ENCODE assay signal across 19 mouse cellular contexts in the genomic region with DNA sequence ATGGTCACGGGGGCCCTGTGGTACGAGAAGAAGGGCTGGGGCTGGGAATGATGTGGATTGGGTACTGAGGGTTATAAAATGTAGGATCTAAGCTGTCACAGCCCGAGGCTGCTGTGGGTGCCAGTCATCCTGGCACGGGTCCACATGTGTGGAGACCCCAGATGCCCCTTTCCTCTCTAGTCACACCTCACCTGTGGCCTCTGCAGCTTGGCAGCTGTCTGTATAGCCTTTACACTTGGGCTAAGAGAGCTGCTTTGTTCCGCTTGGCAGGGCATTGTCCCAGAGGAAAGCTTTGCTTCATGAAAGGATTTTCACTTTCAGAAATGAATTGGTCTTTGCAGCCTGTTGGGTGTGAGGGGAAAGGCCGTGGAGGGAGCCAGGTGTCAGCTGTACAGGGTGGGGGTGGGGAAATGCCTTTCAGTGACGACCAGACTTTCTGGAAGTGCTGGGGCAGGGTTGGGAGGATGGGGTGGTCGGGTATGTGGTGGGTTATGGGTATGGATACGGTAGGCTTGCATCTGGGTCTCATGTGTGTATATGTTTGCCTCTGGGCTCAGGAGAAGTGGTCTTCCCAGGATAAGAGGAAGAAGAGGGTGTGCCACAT. TPM values are rescaled to one million over a fixed set of nuclear protein-coding genes. Genes with fewer than 3 reads are reported as not detected.
A peak's percentile ranks its signal among the peaks of the same experiment; 100 is the strongest.
DNase-seq lines count a peak whose midpoint lies in the region; ATAC-seq and TF ChIP-seq lines count a peak whose summit lies in the region.
"Had no signal": no experiment of that assay in that cellular context is flagged by ENCODE, and none has a peak within 500 bp of the region (broad histone marks: within the 10 kb centered on the region; RNA-seq: fewer than 3 reads in every experiment).

No protein-coding gene starts in this region.

- H3K27me3 ChIP-seq in neural tube, embryonic 13.5 days = no peaks in the 10 kb centered on the region
- no peaks in the 10 kb centered on the region for H3K27me3 ChIP-seq in hindbrain, postnatal 0 days (ENCODE audit: insufficient read depth, low read length)
- H3K27me3 ChIP-seq in thymus, adult 2 months (ENCODE audit: control insufficient read depth, insufficient read depth, low read length) = no peaks in the 10 kb centered on the region
- H3K27me3 ChIP-seq: embryonic facial prominence, embryonic 12.5 days had no signal

- H3K4me1 ChIP-seq in neural tube, embryonic 13.5 days (replicated peaks) = peaks cover 15% of the 10 kb centered on the region; the same call in 1 of the 2 replicates
- 0 out of 2 replicates have a peak, but pooled peaks cover 4% of the 10 kb centered on the region for H3K4me1 ChIP-seq in hindbrain, postnatal 0 days (ENCODE audit: insufficient read depth, low read length)
- H3K4me1 ChIP-seq in thymus, adult 2 months (replicated peaks; ENCODE audit: control insufficient read depth, insufficient read depth, low read length) = peaks cover 12% of the 10 kb centered on the region
- H3K4me1 ChIP-seq: embryonic facial prominence, embryonic 12.5 days; heart, embryonic 10.5 days had no signal

- no peak overlapping the region for H3K27ac ChIP-seq in neural tube, embryonic 13.5 days (replicated peaks)
- H3K27ac ChIP-seq in hindbrain, postnatal 0 days = no peak overlapping the region
- H3K27ac ChIP-seq in thymus, adult 2 months (ENCODE audit: control insufficient read depth, insufficient read depth, low read length) = no peak overlapping the region
- H3K27ac ChIP-seq: embryonic facial prominence, embryonic 12.5 days; heart, embryonic 10.5 days had no signal

- no peaks in the 10 kb centered on the region for H3K9me3 ChIP-seq in neural tube, embryonic 13.5 days
- H3K9me3 ChIP-seq in hindbrain, postnatal 0 days (ENCODE audit: low read length) = no peaks in the 10 kb centered on the region
- H3K9me3 ChIP-seq: embryonic facial prominence, embryonic 12.5 days; heart, embryonic 10.5 days had no signal

- no peak for TF ChIP-seq POLR2A in thymus, adult 2 months (IDR thresholded peaks at IDR 0.05; ENCODE audit: control insufficient read depth, extremely low read depth, insufficient read depth, low read length, poor library complexity)

- no peaks in the 10 kb centered on the region; the same call in 1 of the 2 replicates for H3K36me3 ChIP-seq in neural tube, embryonic 13.5 days
- 0 out of 2 replicates have a peak, but pooled peaks cover 4% of the 10 kb centered on the region for H3K36me3 ChIP-seq in hindbrain, postnatal 0 days (ENCODE audit: insufficient read depth, low read length)
- H3K36me3 ChIP-seq in thymus, adult 2 months (ENCODE audit: control insufficient read depth, insufficient read depth, low read length) = no peaks in the 10 kb centered on the region
- H3K36me3 ChIP-seq: embryonic facial prominence, embryonic 12.5 days; heart, embryonic 10.5 days had no signal

- no peak overlapping the region for H3K4me2 ChIP-seq in neural tube, embryonic 13.5 days
- H3K4me2 ChIP-seq in hindbrain, postnatal 0 days (ENCODE audit: low read depth, low read length) = no peak overlapping the region
- H3K4me2 ChIP-seq: embryonic facial prominence, embryonic 12.5 days had no signal

- ATAC-seq in neural tube, embryonic 13.5 days (ENCODE audit: low read depth) = peak; percentile 75; the same call in 1 of the 2 replicates
- ATAC-seq in hindbrain, postnatal 0 days = peak; percentile 74
- ATAC-seq: intestine, postnatal 0 days had no signal

- DNase-seq in adrenal gland, postnatal 10 days = peak; percentile 27
- DNase-seq in adrenal gland, adult (ENCODE audit: inconsistent age in 2 of 2, low spot score in 1 of 2) = no peak
- no peak for DNase-seq in neural tube, embryonic 10.5 days (ENCODE audit: extremely low spot score, low spot score)
- peak; percentile 40 for DNase-seq in hindbrain, postnatal 0 days (ENCODE audit: low spot score)
- DNase-seq in thymus, adult 2 months = no peak
- DNase-seq in layer of hippocampus, adult 18-20 months (ENCODE audit: low spot score in 2 of 2) = no peak
- no peak for DNase-seq in B cell, adult 2 months
- DNase-seq: gastrocnemius, postnatal 10 days; kidney, postnatal 10 days; lung, adult 2 months had no signal

- no peak overlapping the region for H3K4me3 ChIP-seq in neural tube, embryonic 13.5 days
- H3K4me3 ChIP-seq in hindbrain, postnatal 0 days (ENCODE audit: low read length) = no peak overlapping the region
- no peak overlapping the region for H3K4me3 ChIP-seq in thymus, adult 2 months (ENCODE audit: control insufficient read depth, insufficient read depth, low read length)
- H3K4me3 ChIP-seq: embryonic facial prominence, embryonic 12.5 days; heart, embryonic 10.5 days had no signal

- 36% methylated on average over 9 of the region's 9 CpGs for WGBS in neural tube, embryonic 13.5 days
- WGBS in hindbrain, postnatal 0 days = 25% methylated on average over 9 of the region's 9 CpGs
- WGBS in thymus, adult 2 months = 58% methylated on average over 9 of the region's 9 CpGs

- no peak overlapping the region for H3K9ac ChIP-seq in neural tube, embryonic 13.5 days
- no peak overlapping the region for H3K9ac ChIP-seq in hindbrain, postnatal 0 days (replicated peaks; ENCODE audit: low read length)
- H3K9ac ChIP-seq: embryonic facial prominence, embryonic 12.5 days had no signal

- TF ChIP-seq CTCF in hindbrain, postnatal 0 days (IDR thresholded peaks at IDR 0.05; ENCODE audit: low read depth) = no peak
- TF ChIP-seq CTCF in thymus, adult 2 months (IDR thresholded peaks at IDR 0.05; ENCODE audit: borderline replicate concordance, control insufficient read depth, extremely low read depth, insufficient read depth, low read length, poor library complexity) = no peak

RNA-seq across cellular contexts. Expression of gene Oprl1, which starts 12.9 kb away (rescaled TPM):
- 1 to 10 TPM; 1.3 to 2.4 TPM for total RNA-seq in adrenal gland, postnatal 10 days (2021)
- polyA plus RNA-seq in neural tube, embryonic 13.5 days (2015; fragmentation: Nextera tagmentation; extraction: Ambion mirVana) = 63.8 and 64.0 TPM in 2 replicates
- total RNA-seq in hindbrain, postnatal 0 days (2014; rRNA removed) = 177 and 221 TPM in 2 replicates
- 69.8 and 73.1 TPM in 2 replicates for polyA plus RNA-seq in hindbrain, postnatal 0 days (2015; fragmentation: Nextera tagmentation; extraction: Ambion mirVana)
- polyA plus RNA-seq in thymus, adult 2 months (2012; rRNA removed) = 0.24 and 0.38 TPM in 2 replicates
- 10 to 100 TPM; 50.6 to 52.4 TPM for total RNA-seq in layer of hippocampus, adult 18-20 months (2021)
- total RNA-seq: gastrocnemius, postnatal 10 days; heart, postnatal 25 days; liver, adult 2 months had no signal

RNA-seq across cellular contexts. Expression of gene Lkaaear1, which starts 29.5 kb away (rescaled TPM):
- not detected for total RNA-seq in adrenal gland, postnatal 10 days (2021)
- not detected in 2 replicates for polyA plus RNA-seq in neural tube, embryonic 13.5 days (2015; fragmentation: Nextera tagmentation; extraction: Ambion mirVana)
- not detected in 2 replicates for total RNA-seq in hindbrain, postnatal 0 days (2014; rRNA removed)
- polyA plus RNA-seq in hindbrain, postnatal 0 days (2015; fragmentation: Nextera tagmentation; extraction: Ambion mirVana) = not detected in 2 replicates
- polyA plus RNA-seq in thymus, adult 2 months (2012; rRNA removed) = not detected in 2 replicates
- not detected for total RNA-seq in layer of hippocampus, adult 18-20 months (2021)
- total RNA-seq: CH12.LX; gastrocnemius, postnatal 10 days; heart, postnatal 25 days; left cerebral cortex, adult 8-10 months; liver, adult 2 months had no signal
- polyA plus RNA-seq: embryonic facial prominence, embryonic 12.5 days; heart, embryonic 10.5 days; intestine, postnatal 0 days; liver, adult 2 months; lung, adult 2 months; thymus, postnatal 0 days had no signal

RNA-seq across cellular contexts. Expression of gene Rgs19, which starts 34.0 kb away (rescaled TPM):
- total RNA-seq in adrenal gland, postnatal 10 days (2021) = 10 to 100 TPM; 22.4 to 23.7 TPM
- 42.7 and 49.2 TPM in 2 replicates for polyA plus RNA-seq in neural tube, embryonic 13.5 days (2015; fragmentation: Nextera tagmentation; extraction: Ambion mirVana)
- total RNA-seq in hindbrain, postnatal 0 days (2014; rRNA removed) = 57.9 and 94.0 TPM in 2 replicates
- polyA plus RNA-seq in hindbrain, postnatal 0 days (2015; fragmentation: Nextera tagmentation; extraction: Ambion mirVana) = 50.6 and 56.8 TPM in 2 replicates
- 255 and 260 TPM in 2 replicates for polyA plus RNA-seq in thymus, adult 2 months (2012; rRNA removed)
- 10 to 100 TPM; 41.7 to 47.2 TPM for total RNA-seq in layer of hippocampus, adult 18-20 months (2021)

RNA-seq across cellular contexts. Expression of gene Myt1, which starts 35.4 kb away (rescaled TPM):
- total RNA-seq in adrenal gland, postnatal 10 days (2021) = 1 to 10 TPM; 6.4 to 8.0 TPM
- 44.9 and 52.5 TPM in 2 replicates for polyA plus RNA-seq in neural tube, embryonic 13.5 days (2015; fragmentation: Nextera tagmentation; extraction: Ambion mirVana)
- 49.2 and 55.2 TPM in 2 replicates for total RNA-seq in hindbrain, postnatal 0 days (2014; rRNA removed)
- 10.1 and 11.4 TPM in 2 replicates for polyA plus RNA-seq in hindbrain, postnatal 0 days (2015; fragmentation: Nextera tagmentation; extraction: Ambion mirVana)
- 0.03 and 0.04 TPM in 2 replicates for polyA plus RNA-seq in thymus, adult 2 months (2012; rRNA removed)
- 10 to 100 TPM; 26.0 to 28.5 TPM for total RNA-seq in layer of hippocampus, adult 18-20 months (2021)
- total RNA-seq: CH12.LX; heart, postnatal 25 days; liver, adult 2 months had no signal
- polyA plus RNA-seq: liver, adult 2 months; lung, adult 2 months; thymus, postnatal 0 days had no signal

RNA-seq across cellular contexts. Expression of gene Tcea2, which starts 47.7 kb away (rescaled TPM):
- total RNA-seq in adrenal gland, postnatal 10 days (2021) = 10 to 100 TPM; 11.4 to 13.5 TPM
- 33.9 and 37.8 TPM in 2 replicates for polyA plus RNA-seq in neural tube, embryonic 13.5 days (2015; fragmentation: Nextera tagmentation; extraction: Ambion mirVana)
- total RNA-seq in hindbrain, postnatal 0 days (2014; rRNA removed) = 37.2 and 50.2 TPM in 2 replicates
- polyA plus RNA-seq in hindbrain, postnatal 0 days (2015; fragmentation: Nextera tagmentation; extraction: Ambion mirVana) = 48.7 and 54.3 TPM in 2 replicates
- 9.0 and 13.8 TPM in 2 replicates for polyA plus RNA-seq in thymus, adult 2 months (2012; rRNA removed)
- 10 to 100 TPM; 48.3 to 55.1 TPM for total RNA-seq in layer of hippocampus, adult 18-20 months (2021)

Comparison
In these comparisons a context has a peak if more than half of its experiments do, and no peak if none do; other contexts are left out.
1. DNase-seq: peak in adrenal gland, postnatal 10 days (single experiment) and hindbrain, postnatal 0 days (single experiment); none in adrenal gland, adult (0 of 2), neural tube, embryonic 10.5 days (single experiment), thymus, adult 2 months (single experiment), layer of hippocampus, adult 18-20 months (0 of 2) and B cell, adult 2 months (0 of 2).
2. RNA of gene Oprl1, which starts 12.9 kb away (total RNA-seq): 177 to 221 TPM in hindbrain, postnatal 0 days and 50.6 to 52.4 TPM in layer of hippocampus, adult 18-20 months; 1.3 to 2.4 TPM in adrenal gland, postnatal 10 days; every median in the first group is over 10 times any median in the second.